Mouse (Mus musculus): ENCODE data around the gene Rtn4ip1. TPM values are rescaled to one million over a fixed set of nuclear protein-coding genes. Genes with fewer than 3 reads are reported as not detected.
A peak's percentile ranks its signal among the peaks of the same experiment; 100 is the strongest.

Rtn4ip1 gene
- polyA plus RNA-seq, 1 experiment from 2014 or later: 16.4 TPM

- Histone ChIP-seq H3K36me3 (ENCODE audit: control insufficient read depth, insufficient read depth, low read length) (no peaks in the 10 kb centered on the region), H3K4me2 (ENCODE audit: low read length) (no peak overlapping the region), H3K9ac (ENCODE audit: low read depth, low read length) (no peak overlapping the region), H3K27ac (ENCODE audit: low read depth, low read length) (no peak overlapping the region), H3K4me3 (ENCODE audit: low read length) (no peak overlapping the region), H3K9me3 (ENCODE audit: control insufficient read depth, low read length) (no peaks in the 10 kb centered on the region), H3K4me1 (ENCODE audit: control insufficient read depth, insufficient read depth, low read depth, low read length) (no peaks in the 10 kb centered on the region), H3K27me3 (replicated peaks; ENCODE audit: control insufficient read depth, insufficient read depth, low read length) (no peaks in the 10 kb centered on the region)
- ATAC-seq: 0 out of 2 replicates have a peak, but pooled peaks have one; percentile 50
- 5% methylated on average over 6 of the region's 6 CpGs for WGBS
Measured at GRCm38 (mm10) chr10:43993198-43993597, 91.6 kb downstream of the Rtn4ip1 start.

- no peaks in the 10 kb centered on the region; the same call in 1 of the 2 replicates for H3K4me1 ChIP-seq (ENCODE audit: control insufficient read depth, insufficient read depth, low read depth, low read length)
- 86% methylated on average over 10 of the region's 10 CpGs for WGBS
- H3K27ac ChIP-seq (ENCODE audit: low read depth, low read length): no peak overlapping the region
- H3K9ac ChIP-seq (ENCODE audit: low read depth, low read length): no peak overlapping the region
- H3K4me3 ChIP-seq (ENCODE audit: low read length): no peak overlapping the region
- H3K27me3 ChIP-seq (replicated peaks; ENCODE audit: control insufficient read depth, insufficient read depth, low read length): peaks cover 1% of the 10 kb centered on the region
- no peak overlapping the region for H3K4me2 ChIP-seq (ENCODE audit: low read length)
- H3K9me3 ChIP-seq (ENCODE audit: control insufficient read depth, low read length): no peaks in the 10 kb centered on the region
- ATAC-seq: no peak
- no peaks in the 10 kb centered on the region for H3K36me3 ChIP-seq (ENCODE audit: control insufficient read depth, insufficient read depth, low read length)
Measured at GRCm38 (mm10) chr10:43995858-43996650, 94.4 kb downstream of the Rtn4ip1 start.

GRCm38 (mm10) chr10:43997276-43997675, 95.7 kb downstream of the Rtn4ip1 start:
- ATAC-seq: no peak
- H3K9ac ChIP-seq (ENCODE audit: low read depth, low read length): no peak overlapping the region

GRCm38 (mm10) chr10:43998023-43998422, 96.4 kb downstream of the Rtn4ip1 start:
- peaks cover 18% of the 10 kb centered on the region for H3K27me3 ChIP-seq (replicated peaks; ENCODE audit: control insufficient read depth, insufficient read depth, low read length)
- H3K9me3 ChIP-seq (ENCODE audit: control insufficient read depth, low read length): no peaks in the 10 kb centered on the region
- H3K4me1 ChIP-seq (ENCODE audit: control insufficient read depth, insufficient read depth, low read depth, low read length): no peaks in the 10 kb centered on the region; the same call in 1 of the 2 replicates
- no peak overlapping the region for H3K27ac ChIP-seq (ENCODE audit: low read depth, low read length)
- no peak overlapping the region for H3K4me3 ChIP-seq (ENCODE audit: low read length)
- no peak overlapping the region for H3K9ac ChIP-seq (ENCODE audit: low read depth, low read length)
- no peak overlapping the region for H3K4me2 ChIP-seq (ENCODE audit: low read length)
- H3K36me3 ChIP-seq (ENCODE audit: control insufficient read depth, insufficient read depth, low read length): no peaks in the 10 kb centered on the region
- WGBS: 73% methylated on average over 9 of the region's 9 CpGs
- ATAC-seq: no peak

More at GRCm38 (mm10) chr10:43997276-43997675, 95.7 kb downstream of the Rtn4ip1 start:
- no peaks in the 10 kb centered on the region; the same call in 1 of the 2 replicates for H3K4me1 ChIP-seq (ENCODE audit: control insufficient read depth, insufficient read depth, low read depth, low read length)
- 81% methylated on average over 10 of the region's 10 CpGs for WGBS
- H3K4me2 ChIP-seq (ENCODE audit: low read length): no peak overlapping the region
- H3K27me3 ChIP-seq (replicated peaks; ENCODE audit: control insufficient read depth, insufficient read depth, low read length): peaks cover 11% of the 10 kb centered on the region
- H3K9me3 ChIP-seq (ENCODE audit: control insufficient read depth, low read length): no peaks in the 10 kb centered on the region
- H3K27ac ChIP-seq (ENCODE audit: low read depth, low read length): no peak overlapping the region
- no peak overlapping the region for H3K4me3 ChIP-seq (ENCODE audit: low read length)
- no peaks in the 10 kb centered on the region for H3K36me3 ChIP-seq (ENCODE audit: control insufficient read depth, insufficient read depth, low read length)

- Histone ChIP-seq H3K9me3 (ENCODE audit: control insufficient read depth, low read length) (no peaks in the 10 kb centered on the region), H3K4me1 (ENCODE audit: control insufficient read depth, insufficient read depth, low read depth, low read length) (peaks cover 4% of the 10 kb centered on the region), H3K27me3 (replicated peaks; ENCODE audit: control insufficient read depth, insufficient read depth, low read length) (peaks cover 23% of the 10 kb centered on the region), H3K4me2 (ENCODE audit: low read length) (no peak overlapping the region), H3K4me3 (ENCODE audit: low read length) (no peak overlapping the region), H3K36me3 (ENCODE audit: control insufficient read depth, insufficient read depth, low read length) (no peaks in the 10 kb centered on the region), H3K9ac (ENCODE audit: low read depth, low read length) (no peak overlapping the region; the same call in 1 of the 2 replicates), H3K27ac (ENCODE audit: low read depth, low read length) (no peak overlapping the region)
- ATAC-seq: no peak
- 84% methylated on average over 8 of the region's 8 CpGs for WGBS
Measured at GRCm38 (mm10) chr10:43998503-43999082, 97.0 kb downstream of the Rtn4ip1 start.

- Histone ChIP-seq H3K4me3 (ENCODE audit: low read length) (no peak overlapping the region), H3K36me3 (ENCODE audit: control insufficient read depth, insufficient read depth, low read length) (no peaks in the 10 kb centered on the region), H3K27ac (ENCODE audit: low read depth, low read length) (no peak overlapping the region), H3K4me1 (ENCODE audit: control insufficient read depth, insufficient read depth, low read depth, low read length) (peaks cover 11% of the 10 kb centered on the region), H3K9ac (ENCODE audit: low read depth, low read length) (no peak overlapping the region), H3K27me3 (replicated peaks; ENCODE audit: control insufficient read depth, insufficient read depth, low read length) (peaks cover 33% of the 10 kb centered on the region), H3K4me2 (ENCODE audit: low read length) (no peak overlapping the region), H3K9me3 (ENCODE audit: control insufficient read depth, low read length) (no peaks in the 10 kb centered on the region)
- no peak for ATAC-seq
- 53% methylated on average over 2 of the region's 2 CpGs for WGBS
Measured at GRCm38 (mm10) chr10:44000156-44000865, 98.7 kb downstream of the Rtn4ip1 start.

- WGBS: 16% methylated on average over 14 of the region's 14 CpGs
- no peak for ATAC-seq
Measured at GRCm38 (mm10) chr10:44002004-44002940, 100.7 kb downstream of the Rtn4ip1 start.

GRCm38 (mm10) chr10:44002995-44003524, 101.5 kb downstream of the Rtn4ip1 start:
- Histone ChIP-seq H3K9me3 (ENCODE audit: control insufficient read depth, low read length) (no peaks in the 10 kb centered on the region), H3K4me2 (ENCODE audit: low read length) (peak overlapping the region; percentile 64), H3K4me3 (ENCODE audit: low read length) (peak overlapping the region; percentile 51), H3K27ac (ENCODE audit: low read depth, low read length) (no peak overlapping the region), H3K27me3 (replicated peaks; ENCODE audit: control insufficient read depth, insufficient read depth, low read length) (peaks cover 37% of the 10 kb centered on the region), H3K36me3 (ENCODE audit: control insufficient read depth, insufficient read depth, low read length) (no peaks in the 10 kb centered on the region), H3K4me1 (ENCODE audit: control insufficient read depth, insufficient read depth, low read depth, low read length) (peaks cover 17% of the 10 kb centered on the region), H3K9ac (ENCODE audit: low read depth, low read length) (peak overlapping the region; percentile 59; the same call in 1 of the 2 replicates)
- WGBS: 1% methylated on average over 11 of the region's 11 CpGs
- no peak for ATAC-seq

More at GRCm38 (mm10) chr10:44002004-44002940, 100.7 kb downstream of the Rtn4ip1 start:
- no peak overlapping the region for H3K9ac ChIP-seq (ENCODE audit: low read depth, low read length)
- no peak overlapping the region for H3K4me2 ChIP-seq (ENCODE audit: low read length)
- no peaks in the 10 kb centered on the region for H3K36me3 ChIP-seq (ENCODE audit: control insufficient read depth, insufficient read depth, low read length)
- H3K4me1 ChIP-seq (ENCODE audit: control insufficient read depth, insufficient read depth, low read depth, low read length): peaks cover 17% of the 10 kb centered on the region
- peaks cover 37% of the 10 kb centered on the region for H3K27me3 ChIP-seq (replicated peaks; ENCODE audit: control insufficient read depth, insufficient read depth, low read length)
- H3K27ac ChIP-seq (ENCODE audit: low read depth, low read length): no peak overlapping the region
- no peak overlapping the region for H3K4me3 ChIP-seq (ENCODE audit: low read length)
- H3K9me3 ChIP-seq (ENCODE audit: control insufficient read depth, low read length): no peaks in the 10 kb centered on the region
